Mouse (Mus musculus) limb, embryonic 11.5 days (tissue): Measurements from ENCODE around the gene Tbx6. TPM values are rescaled to one million over a fixed set of nuclear protein-coding genes. Genes with fewer than 3 reads are reported as not detected.

Experiments
- ATAC-seq: fragments of 200-750 bp; cut with Nextera tagmentation; 2 replicates; pipeline ENCODE4 v1.8.0; 2017; ENCODE audit warnings: low read depth; ENCODE audit not compliant: insufficient number of reproducible peaks, low FRiP score, low TSS enrichment
- DNase-seq: peaks from one replicate; pipeline ENCODE4 v3.0.0-alpha.2; 2015; ENCODE audit warnings: low spot score
- H3K27ac ChIP-seq: fragments of 300-500 bp; sonication (generic); replicated peaks from 2 replicates; pipeline ENCODE4 v1.5.1; 2014; ENCODE audit warnings: low read depth, mild to moderate bottlenecking, low read length
- H3K27me3 ChIP-seq: fragments of 300-500 bp; sonication (generic); 2 replicates; pipeline ENCODE4 v1.6.1; 2014; ENCODE audit warnings: mild to moderate bottlenecking, low read length, mixed read lengths; ENCODE audit not compliant: control insufficient read depth, insufficient read depth
- H3K36me3 ChIP-seq: fragments of 300-500 bp; sonication (generic); 2 replicates; pipeline ENCODE4 v1.6.1; 2014; ENCODE audit warnings: mild to moderate bottlenecking, low read length, moderate library complexity, mixed read lengths; ENCODE audit not compliant: control insufficient read depth, insufficient read depth
- H3K4me1 ChIP-seq: fragments of 300-500 bp; sonication (generic); 2 replicates; pipeline ENCODE4 v1.6.1; 2014; ENCODE audit warnings: low read length, mixed read lengths; ENCODE audit not compliant: control insufficient read depth, insufficient read depth
- H3K4me2 ChIP-seq: fragments of 300-500 bp; sonication (generic); 2 replicates; pipeline ENCODE4 v1.6.1; 2014; ENCODE audit warnings: low read depth, mild to moderate bottlenecking, moderate library complexity; ENCODE audit not compliant: severe bottlenecking
- H3K4me3 ChIP-seq: fragments of 300-500 bp; sonication (generic); 2 replicates; pipeline ENCODE4 v1.5.1; 2014; ENCODE audit warnings: low read depth, low read length
- H3K9ac ChIP-seq: fragments of 300-500 bp; sonication (generic); 2 replicates; pipeline ENCODE4 v1.6.1; 2014; ENCODE audit warnings: mild to moderate bottlenecking, low read length
- H3K9me3 ChIP-seq: fragments of 300-500 bp; sonication (generic); 2 replicates; pipeline ENCODE4 v1.6.1; 2016; ENCODE audit warnings: low read length; ENCODE audit not compliant: control insufficient read depth
- WGBS: fragments of 180-500 bp; shearing (Covaris S2); extraction: QIAGEN DNeasy Blood & Tissue Kit; methylation state at CpG from one replicate; pipeline ENCODE4 v1.1.7; 2014; 5-methylcytosine and 5-hydroxymethylcytosine counted together
- polyA plus RNA-seq: library from polyadenylated mRNA; unstranded; fragments of >200 nt; fragmentation: Nextera tagmentation; extraction: Ambion mirVana; gene quantifications from 2 replicates; pipeline ENCODE4 v1.2.1, GENCODE M21; 2014

Gene Tbx6
- polyA plus RNA-seq, 1 experiment from 2014 or later: 0.67 TPM

DNA sequence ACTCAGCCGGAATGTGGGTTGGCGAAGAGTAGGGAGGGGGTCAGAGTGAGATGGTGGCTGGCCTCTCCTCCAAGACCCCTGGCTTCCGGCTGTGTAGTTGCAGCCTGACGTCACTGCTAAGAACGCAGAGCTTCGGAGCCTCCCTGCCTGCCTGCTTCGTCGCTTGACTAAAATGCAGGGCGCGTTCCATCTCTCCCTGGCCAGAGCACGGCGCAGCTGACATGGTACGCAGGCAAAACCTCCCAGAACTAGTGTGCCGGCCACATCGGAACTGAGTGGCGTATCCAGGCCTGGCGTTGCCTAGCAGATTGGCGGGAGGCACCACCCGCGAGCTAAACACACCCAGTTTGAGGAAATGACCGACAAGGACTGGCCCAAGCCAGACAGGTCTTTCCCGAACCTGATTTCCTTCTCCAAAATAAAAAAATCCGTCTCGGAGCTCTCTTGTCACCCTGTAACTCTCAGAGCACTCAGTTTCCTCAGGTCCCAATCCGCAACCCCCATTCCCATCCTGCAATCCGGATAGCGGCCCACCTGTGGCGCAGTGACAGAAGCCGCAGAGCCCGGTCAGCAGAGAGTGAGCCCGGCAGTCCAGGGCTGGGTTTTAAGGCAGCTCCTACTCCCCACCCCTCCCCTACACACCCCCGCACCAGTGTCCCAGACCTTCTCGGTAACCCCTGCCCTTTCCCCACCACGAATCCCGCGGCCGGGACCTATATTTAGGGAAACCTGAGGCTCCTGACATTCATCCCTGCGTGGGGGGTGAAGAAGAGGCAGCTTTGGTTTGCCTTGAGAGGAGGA is 18.4 kb downstream of the Tbx6 start:
- H3K36me3 ChIP-seq: peaks cover 17% of the 10 kb centered on the region
- peak overlapping the region; percentile 83 for H3K4me2 ChIP-seq
- WGBS: 1% methylated on average over 38 of the region's 38 CpGs
- H3K9ac ChIP-seq: peak overlapping the region; percentile 49
- no peaks in the 10 kb centered on the region for H3K9me3 ChIP-seq
- H3K4me1 ChIP-seq: peaks cover 25% of the 10 kb centered on the region
- no peaks in the 10 kb centered on the region for H3K27me3 ChIP-seq
- DNase-seq (no peak), ATAC-seq (peak; percentile 92)
- H3K4me3 ChIP-seq: peak overlapping the region; percentile 76
- peak overlapping the region; percentile 87 for H3K27ac ChIP-seq

DNA sequence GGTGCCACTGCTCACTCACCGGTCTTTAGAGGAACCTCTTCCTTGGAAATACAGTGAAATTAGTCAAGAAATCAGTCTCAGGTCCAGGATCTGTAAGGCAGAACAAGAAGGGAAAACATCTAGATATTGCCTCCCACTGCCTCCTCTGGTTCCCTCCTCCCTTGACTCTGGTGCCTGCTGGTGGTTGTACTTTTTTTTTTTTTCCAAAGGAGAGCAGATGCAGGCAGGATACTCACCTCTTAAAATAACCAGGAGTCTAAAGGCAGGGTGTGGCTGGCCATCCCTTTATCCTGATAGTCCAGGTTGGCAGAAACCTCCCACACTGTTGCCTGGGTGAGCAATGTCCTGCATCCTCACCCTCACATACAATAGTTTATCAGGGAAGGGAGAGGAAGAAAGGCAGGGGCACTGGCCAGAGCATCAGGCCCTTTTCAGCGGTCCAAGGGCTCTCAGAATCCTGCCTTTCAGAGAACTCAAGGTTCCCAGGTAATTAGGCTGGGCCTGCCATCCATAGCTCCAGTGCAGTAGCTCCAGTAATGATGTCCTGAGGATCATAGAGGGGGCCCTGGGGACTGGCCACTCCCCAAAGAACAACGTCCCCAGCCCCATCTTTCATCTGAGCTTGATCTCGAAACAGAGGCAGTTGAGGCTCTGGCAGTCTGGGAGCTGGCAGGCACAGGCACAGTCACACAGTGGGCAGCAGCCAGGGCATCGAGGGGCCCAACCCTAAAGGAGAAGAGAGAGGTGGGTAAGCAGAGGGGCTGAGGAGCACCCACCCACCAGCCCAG is 19.2 kb downstream of the Tbx6 start:
- Histone ChIP-seq H3K9me3 (no peaks in the 10 kb centered on the region), H3K27me3 (no peaks in the 10 kb centered on the region), H3K27ac (peak overlapping the region; percentile 87), H3K4me2 (peak overlapping the region; percentile 83), H3K4me1 (peaks cover 25% of the 10 kb centered on the region), H3K9ac (peak overlapping the region; percentile 49), H3K4me3 (peak overlapping the region; percentile 76), H3K36me3 (peaks cover 16% of the 10 kb centered on the region)
- WGBS: 50% methylated on average over 5 of the region's 5 CpGs
- ATAC-seq (no peak), DNase-seq (no peak)

DNA sequence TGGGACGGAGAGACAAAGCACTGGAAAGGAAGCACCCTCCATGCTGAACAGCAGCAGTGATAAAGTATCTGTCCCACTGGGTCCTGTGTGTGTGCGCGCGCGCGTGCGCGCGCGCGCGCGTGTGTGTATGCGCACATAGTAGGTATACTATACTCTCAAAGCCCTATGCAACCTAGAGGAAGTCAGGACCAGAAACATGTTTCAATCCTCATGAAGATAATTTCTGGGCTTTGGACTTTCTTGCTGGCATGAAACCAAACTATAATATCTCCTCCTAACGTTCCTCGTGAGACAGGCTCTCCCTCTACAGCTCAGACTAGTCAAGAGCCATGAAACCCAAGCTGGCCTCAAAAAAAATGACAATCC is 19.8 kb downstream of the Tbx6 start:
- DNase-seq: no peak
- Histone ChIP-seq H3K27me3 (no peaks in the 10 kb centered on the region), H3K4me1 (peaks cover 25% of the 10 kb centered on the region), H3K4me2 (no peak overlapping the region), H3K36me3 (peaks cover 10% of the 10 kb centered on the region), H3K9me3 (no peaks in the 10 kb centered on the region), H3K27ac (no peak overlapping the region), H3K9ac (peak overlapping the region; percentile 34), H3K4me3 (no peak overlapping the region)
- no peak for ATAC-seq
- WGBS: 86% methylated on average over 16 of the region's 16 CpGs

DNA sequence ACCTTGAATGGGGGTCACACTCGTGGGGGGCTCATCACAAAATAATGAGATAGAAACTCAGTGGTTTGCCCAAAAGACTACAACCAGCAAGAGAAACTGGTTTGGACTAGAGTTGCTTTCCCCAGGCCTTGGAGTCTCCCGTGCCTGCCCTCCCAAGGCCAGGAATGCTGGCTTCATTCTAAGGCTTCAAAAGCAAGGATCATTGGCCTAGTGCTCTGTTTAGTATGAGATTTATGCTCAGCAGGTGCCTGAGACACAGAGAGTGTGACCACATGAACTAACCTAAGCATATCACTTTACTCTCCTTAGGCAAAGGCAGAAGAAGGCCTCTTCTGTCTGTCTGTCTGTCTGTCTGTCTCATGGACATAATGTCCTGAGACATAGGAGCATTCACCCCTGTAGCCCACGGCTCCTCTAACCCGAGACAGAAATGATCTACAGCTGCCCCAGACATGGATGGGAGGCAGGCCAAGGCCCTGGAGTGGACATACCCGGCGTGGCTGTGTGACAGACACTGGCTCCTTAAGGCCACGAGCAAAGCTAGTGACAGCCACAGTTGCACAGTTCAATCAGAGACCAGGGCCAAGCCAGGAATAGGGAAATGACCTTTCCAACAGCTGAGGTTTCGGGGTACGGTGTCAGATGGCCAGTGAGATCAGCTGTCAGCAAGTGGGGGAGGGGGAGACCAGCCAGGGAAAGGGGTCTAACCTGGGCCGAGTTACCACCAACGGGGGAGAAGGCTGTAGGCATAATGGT is 21.0 kb downstream of the Tbx6 start:
- no peak overlapping the region for H3K4me3 ChIP-seq
- ATAC-seq: no peak
- no peak overlapping the region for H3K27ac ChIP-seq
- no peaks in the 10 kb centered on the region for H3K9me3 ChIP-seq
- H3K4me2 ChIP-seq: no peak overlapping the region
- H3K27me3 ChIP-seq: no peaks in the 10 kb centered on the region
- no peak overlapping the region for H3K9ac ChIP-seq
- DNase-seq: no peak
- H3K4me1 ChIP-seq: peaks cover 17% of the 10 kb centered on the region
- 88% methylated on average over 11 of the region's 11 CpGs for WGBS
- peaks cover 2% of the 10 kb centered on the region; the same call in 1 of the 2 replicates for H3K36me3 ChIP-seq

DNA sequence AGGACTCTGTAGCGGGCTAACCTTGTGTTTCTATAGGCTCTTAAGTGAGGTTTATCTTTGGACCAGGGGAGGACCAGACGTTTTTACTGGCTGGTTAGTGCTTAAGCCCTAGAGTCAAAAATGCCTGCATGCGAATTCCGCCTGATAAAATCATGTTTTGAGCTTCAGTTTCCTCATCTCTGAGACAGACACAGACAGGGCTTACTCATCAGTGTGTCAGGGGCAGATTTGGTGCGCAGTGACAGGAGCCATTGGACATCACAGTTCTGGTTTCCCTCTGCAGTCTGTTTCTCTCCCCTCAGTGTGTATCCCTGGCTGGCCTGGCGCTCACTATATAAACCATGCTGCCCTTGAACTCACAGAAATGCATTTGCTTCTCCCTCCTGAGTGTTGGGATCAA is 21.9 kb downstream of the Tbx6 start:
- H3K36me3 ChIP-seq: peaks cover 2% of the 10 kb centered on the region; the same call in 1 of the 2 replicates
- no peak overlapping the region for H3K27ac ChIP-seq
- peaks cover 13% of the 10 kb centered on the region for H3K4me1 ChIP-seq
- H3K4me3 ChIP-seq: no peak overlapping the region
- no peak overlapping the region for H3K4me2 ChIP-seq
- no peak for DNase-seq
- WGBS: 90% methylated on average over 6 of the region's 6 CpGs
- no peaks in the 10 kb centered on the region for H3K9me3 ChIP-seq
- H3K9ac ChIP-seq: no peak overlapping the region
- ATAC-seq: no peak
- H3K27me3 ChIP-seq: no peaks in the 10 kb centered on the region

DNA sequence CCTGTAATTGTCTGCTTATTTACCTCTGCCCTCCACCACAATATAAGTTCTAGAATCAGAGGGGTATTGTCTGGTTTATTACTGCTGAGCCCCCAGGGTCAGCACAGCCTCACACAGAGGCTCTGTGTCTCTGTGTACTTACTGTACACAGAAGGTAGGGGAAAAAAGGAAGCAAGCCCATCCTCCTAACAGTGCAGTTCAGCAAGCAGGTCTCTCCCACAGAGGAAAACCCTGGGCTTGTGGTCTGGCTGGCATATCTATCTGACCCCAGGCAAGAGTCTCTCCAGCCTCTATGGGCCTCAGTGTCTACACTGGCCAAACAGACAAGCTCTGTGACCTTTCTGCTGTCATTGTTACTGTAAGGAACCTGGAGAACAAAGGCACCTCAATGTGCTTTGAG is 22.5 kb downstream of the Tbx6 start:
- Histone ChIP-seq H3K4me3 (no peak overlapping the region), H3K9ac (no peak overlapping the region), H3K27ac (no peak overlapping the region), H3K27me3 (no peaks in the 10 kb centered on the region), H3K4me2 (no peak overlapping the region), H3K36me3 (peaks cover 2% of the 10 kb centered on the region; the same call in 1 of the 2 replicates), H3K4me1 (peaks cover 15% of the 10 kb centered on the region), H3K9me3 (no peaks in the 10 kb centered on the region)
- DNase-seq (no peak), ATAC-seq (no peak)

DNA sequence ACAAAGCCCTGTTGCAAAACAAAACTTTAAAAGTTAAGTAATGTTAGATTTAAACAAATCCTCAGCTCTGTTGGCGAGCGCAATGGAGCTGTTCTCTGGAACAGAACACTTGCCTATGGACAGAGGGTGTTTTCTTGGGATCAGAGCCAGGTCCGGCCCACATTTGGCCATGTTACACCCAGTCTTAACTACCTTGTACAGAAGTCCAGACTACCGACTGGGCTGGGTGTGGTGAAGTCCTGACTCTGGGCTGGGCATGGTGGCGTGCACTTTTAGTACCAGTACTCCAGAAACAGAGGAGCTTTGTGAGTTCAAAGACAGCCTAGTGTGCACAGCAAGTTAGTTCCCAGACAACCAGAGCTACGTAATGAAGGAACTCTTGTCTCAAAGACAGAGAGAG is 25.7 kb downstream of the Tbx6 start:
- Histone ChIP-seq H3K4me1 (peaks cover 7% of the 10 kb centered on the region), H3K36me3 (no peaks in the 10 kb centered on the region; the same call in 1 of the 2 replicates), H3K9me3 (no peaks in the 10 kb centered on the region), H3K4me3 (no peak overlapping the region), H3K4me2 (no peak overlapping the region), H3K27me3 (no peaks in the 10 kb centered on the region), H3K9ac (no peak overlapping the region), H3K27ac (no peak overlapping the region)
- no peak for ATAC-seq
- WGBS: 93% methylated on average over 6 of the region's 6 CpGs
- DNase-seq: no peak

DNA sequence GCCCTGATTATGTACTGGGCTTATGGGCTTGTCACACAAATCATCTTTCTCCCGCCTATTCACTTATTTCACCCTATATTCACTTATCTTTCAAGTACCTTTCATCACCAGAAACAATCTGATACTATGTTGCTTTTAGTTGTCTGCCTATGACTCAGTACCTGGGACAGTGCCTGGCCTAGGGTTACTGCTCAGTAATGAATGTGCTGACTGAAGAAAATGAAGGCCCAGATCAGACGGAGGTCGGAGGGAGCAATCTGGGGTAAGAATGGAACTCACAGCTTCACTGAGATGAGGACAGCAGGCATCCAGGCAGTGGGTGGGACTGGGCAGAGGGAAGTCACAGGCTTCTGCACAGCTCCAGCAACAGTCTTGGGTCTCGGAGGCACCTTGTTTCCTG is 26.1 kb downstream of the Tbx6 start:
- H3K27me3 ChIP-seq: no peaks in the 10 kb centered on the region
- no peaks in the 10 kb centered on the region; the same call in 1 of the 2 replicates for H3K36me3 ChIP-seq
- peak overlapping the region; percentile 87 for H3K4me2 ChIP-seq
- H3K9me3 ChIP-seq: no peaks in the 10 kb centered on the region
- WGBS: 76% methylated on average over 4 of the region's 4 CpGs
- no peak for DNase-seq
- H3K4me1 ChIP-seq: peaks cover 7% of the 10 kb centered on the region
- H3K27ac ChIP-seq: no peak overlapping the region
- H3K4me3 ChIP-seq: no peak overlapping the region; the same call in 1 of the 2 replicates
- ATAC-seq: no peak
- peak overlapping the region; percentile 83; the same call in 1 of the 2 replicates for H3K9ac ChIP-seq
